Mouse (Mus musculus) urinary bladder, postnatal 14 days (tissue): ENCODE measurements around the gene E4f1.

ENCODE experiments used
- DNase-seq: peaks from one replicate; pipeline ENCODE4 v3.0.0; 2021; ENCODE audit warnings: low spot score

The E4f1 gene

GRCm38 (mm10) chr17:24415011-24415410 is 55.1 kb downstream of the E4f1 start:
- no peak for DNase-seq

GRCm38 (mm10) chr17:24414230-24414976 is 55.7 kb downstream of the E4f1 start, which contains the start of gene Rnps1:
TSS of gene Rnps1 (plus strand) at chr17:24414565.
- DNase-seq = peak; percentile 93

GRCm38 (mm10) chr17:24413557-24414211 is 56.4 kb downstream of the E4f1 start:
- DNase-seq = no peak

GRCm38 (mm10) chr17:24407116-24407803 is 62.9 kb downstream of the E4f1 start:
- DNase-seq = no peak

GRCm38 (mm10) chr17:24402371-24402770 is 67.7 kb downstream of the E4f1 start:
- no peak for DNase-seq

- DNase-seq = no peak
These were observed 75.7 kb downstream of the E4f1 start for GRCm38 (mm10) chr17:24394456-24394855.
